Mouse (Mus musculus): ENCODE data around the gene Gtf2h5.
A peak's percentile ranks its signal among the peaks of the same experiment; 100 is the strongest.

Gene Gtf2h5

GRCm38 (mm10) chr17:6079287-6080122 is at the start of gene Gtf2h5, which contains the start of gene Serac1:
Gtf2h5 (plus strand) TSS chr17:6079786.
Serac1 (minus strand) TSS chr17:6079741.
- peak; percentile 97 to 98 for DNase-seq

DNA sequence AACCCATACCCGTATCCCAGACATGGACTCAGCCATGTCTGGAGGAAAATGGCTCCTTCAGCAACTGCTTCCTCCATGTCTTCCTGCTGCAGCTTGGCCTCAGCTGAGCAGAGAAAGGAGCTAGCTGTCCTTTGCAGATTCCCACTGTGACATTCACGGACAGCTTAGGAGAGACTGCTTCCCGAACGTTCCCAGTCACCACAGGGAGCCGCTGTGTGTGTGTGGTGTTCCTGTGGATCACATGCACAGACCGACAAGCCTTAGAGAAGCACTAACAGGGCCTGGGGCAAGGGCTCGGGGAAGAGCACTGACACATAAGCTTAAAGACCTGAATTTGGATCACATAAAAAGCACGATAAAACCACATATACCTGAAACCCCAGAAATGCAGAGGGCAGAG is 43.9 kb upstream of the Gtf2h5 start:
- DNase-seq, result no peak

DNA sequence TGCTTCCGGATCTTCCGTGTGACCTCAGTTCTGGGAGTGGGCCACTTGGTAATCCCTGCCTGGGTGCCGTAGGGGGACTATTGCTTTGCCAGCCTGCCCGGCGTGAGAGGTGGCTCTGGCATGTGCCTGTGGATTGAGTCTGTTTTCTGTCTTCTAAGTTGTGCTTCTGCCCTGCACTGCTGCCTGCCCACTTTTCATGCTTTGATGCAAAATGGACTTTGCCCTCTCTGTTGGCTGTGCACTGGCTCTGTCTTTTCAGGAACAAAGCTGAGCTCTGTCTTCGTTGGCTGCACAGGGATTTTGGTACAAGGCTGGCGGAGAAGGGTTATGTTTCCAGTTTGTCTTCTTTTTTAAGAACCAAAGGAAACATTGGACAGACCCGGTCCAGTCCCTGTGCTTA is 43.1 kb upstream of the Gtf2h5 start:
- DNase-seq, result no peak

DNA sequence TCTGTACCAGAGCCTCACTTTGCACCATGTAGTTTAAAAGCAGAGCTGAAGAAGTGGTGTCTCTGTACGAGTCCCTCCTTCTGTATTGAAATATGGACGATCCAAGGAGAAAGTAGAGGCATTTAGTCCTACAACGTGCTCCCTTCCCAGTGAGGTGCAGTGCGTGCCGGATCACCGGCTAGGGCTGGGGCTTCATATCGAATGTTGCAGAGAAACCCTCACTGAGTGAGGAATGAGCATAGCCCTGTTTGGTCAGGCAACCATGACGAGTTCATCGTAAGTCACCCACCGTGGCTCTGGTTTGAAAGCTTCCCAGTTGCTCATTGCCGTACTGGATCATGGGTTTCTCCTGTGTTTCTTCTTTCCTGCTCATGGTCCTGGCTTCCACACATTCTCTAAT is 42.7 kb upstream of the Gtf2h5 start:
- no peak for DNase-seq

DNA sequence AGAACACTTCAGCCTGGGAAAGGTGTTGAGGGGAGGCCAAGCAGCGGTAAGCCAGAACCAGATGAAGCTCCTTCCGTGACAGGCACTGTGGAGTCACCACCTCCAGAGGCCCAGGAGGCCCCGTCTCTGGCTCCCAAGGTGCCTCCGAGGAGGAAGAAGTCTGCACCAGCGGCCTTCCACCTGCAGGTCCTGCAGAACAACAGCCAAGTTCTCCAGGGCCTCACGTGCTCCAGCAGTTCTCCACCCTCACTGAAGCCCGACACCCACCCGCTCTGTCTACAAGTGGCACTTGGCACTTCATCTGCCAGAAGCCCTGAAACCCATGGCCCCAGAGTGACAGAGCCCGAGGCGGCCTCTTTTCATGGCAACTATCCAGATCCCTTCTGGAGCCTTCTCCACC is 42.1 kb upstream of the Gtf2h5 start:
- no peak for DNase-seq

GRCm38 (mm10) chr17:6052801-6053200 is 26.8 kb upstream of the Gtf2h5 start:
- DNase-seq, result no peak

GRCm38 (mm10) chr17:6054934-6055355 is 24.6 kb upstream of the Gtf2h5 start:
- DNase-seq, result peak in 1 of 2 experiments; percentile 59

GRCm38 (mm10) chr17:6062793-6063192 is 16.8 kb upstream of the Gtf2h5 start:
- DNase-seq, result no peak

DNA sequence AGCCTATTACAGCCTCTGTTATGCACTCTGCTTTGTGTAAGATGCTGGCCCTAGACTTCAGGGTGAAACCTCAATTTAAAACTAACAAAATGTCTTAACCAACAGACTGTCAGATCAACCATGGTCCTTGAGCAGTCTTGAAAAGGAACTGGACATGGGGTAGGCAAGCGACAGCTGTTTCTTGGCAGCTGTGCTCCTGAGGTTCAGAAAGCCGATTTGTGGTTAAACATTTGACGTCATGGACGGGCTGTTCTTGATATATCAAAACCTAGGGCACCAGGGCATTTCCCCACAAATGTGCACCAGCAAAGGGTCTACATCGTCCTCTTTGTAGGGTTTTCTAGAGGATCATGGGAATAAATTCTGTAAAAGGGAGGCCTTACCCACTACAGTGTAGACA is 16.1 kb upstream of the Gtf2h5 start:
- DNase-seq, result no peak

- no peak for DNase-seq
Measured at GRCm38 (mm10) chr17:6066021-6066420, 13.6 kb upstream of the Gtf2h5 start.

- DNase-seq, result no peak
Measured at GRCm38 (mm10) chr17:6067613-6068012, 12.0 kb upstream of the Gtf2h5 start.

- no peak for DNase-seq
Measured at GRCm38 (mm10) chr17:6069866-6070265, 9.7 kb upstream of the Gtf2h5 start.

DNA sequence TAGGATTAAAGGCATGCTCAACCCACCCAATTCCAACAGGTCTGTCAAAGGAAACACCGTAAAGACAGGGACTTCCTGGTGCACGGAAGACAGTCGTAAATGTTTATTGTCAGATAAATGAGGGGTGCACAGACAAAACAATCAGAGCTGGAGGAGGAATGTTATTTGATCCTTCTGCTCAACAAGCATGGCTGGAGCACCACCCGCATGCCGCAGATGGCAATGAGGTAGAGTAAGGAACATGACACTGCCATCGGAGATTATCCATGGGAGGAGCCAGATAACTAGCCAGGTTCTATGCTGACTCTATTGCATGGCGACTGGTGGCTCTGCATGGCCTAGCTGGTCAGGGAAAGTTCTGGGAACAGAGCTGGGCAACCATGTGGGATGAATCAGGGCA is 6.2 kb upstream of the Gtf2h5 start:
- DNase-seq, result no peak

GRCm38 (mm10) chr17:6083323-6083890 is 3.8 kb downstream of the Gtf2h5 start:
- no peak for DNase-seq

DNA sequence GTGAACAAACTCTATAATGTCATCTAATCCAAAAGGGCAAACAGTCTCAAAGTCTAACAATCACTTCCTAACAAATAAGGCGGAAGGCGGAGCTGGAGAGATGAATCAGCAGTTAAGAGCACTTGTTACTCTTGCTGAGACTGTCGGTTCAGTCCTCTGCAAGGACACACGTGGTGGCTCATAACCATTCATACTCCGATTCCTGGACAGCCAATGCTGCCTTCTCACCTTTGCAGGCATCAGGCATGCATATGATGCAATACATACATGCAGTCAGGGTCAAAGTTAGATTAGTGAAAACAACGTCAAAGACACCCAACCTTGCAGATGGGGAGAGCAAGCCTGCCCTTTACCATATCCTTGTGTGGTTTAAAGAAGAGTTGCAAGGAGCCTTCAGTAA is 12.0 kb downstream of the Gtf2h5 start:
- no peak for DNase-seq

DNA sequence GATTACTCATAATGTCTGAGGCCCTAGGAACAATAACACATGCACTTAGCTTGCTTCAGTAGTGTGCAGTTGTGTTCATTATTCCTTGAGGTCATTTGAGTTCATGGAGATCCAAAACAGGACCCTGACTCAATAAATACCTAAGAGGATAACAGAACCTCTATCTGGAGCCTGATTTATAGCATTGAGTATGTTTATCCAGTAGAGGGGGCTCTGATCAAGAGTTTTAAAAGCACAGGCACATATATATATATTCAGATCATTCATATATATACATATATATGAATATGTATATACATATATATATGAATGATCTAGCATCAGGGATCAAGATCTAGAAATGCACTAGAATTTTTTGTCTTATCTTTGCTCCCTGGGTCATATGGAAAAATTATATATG is 16.0 kb downstream of the Gtf2h5 start:
- DNase-seq, result no peak

GRCm38 (mm10) chr17:6097884-6098283 is 18.3 kb downstream of the Gtf2h5 start:
- DNase-seq, result peak; percentile 30 to 62

- no peak for DNase-seq
Measured at GRCm38 (mm10) chr17:6102287-6102686, 22.7 kb downstream of the Gtf2h5 start.

- DNase-seq, result no peak
Measured at GRCm38 (mm10) chr17:6103566-6103965, 24.0 kb downstream of the Gtf2h5 start.

- peak; percentile 77 to 79 for DNase-seq
Measured at GRCm38 (mm10) chr17:6106361-6107014, 26.9 kb downstream of the Gtf2h5 start, which contains the start of gene Tulp4. Tulp4 (plus strand) TSS chr17:6106437.

DNA sequence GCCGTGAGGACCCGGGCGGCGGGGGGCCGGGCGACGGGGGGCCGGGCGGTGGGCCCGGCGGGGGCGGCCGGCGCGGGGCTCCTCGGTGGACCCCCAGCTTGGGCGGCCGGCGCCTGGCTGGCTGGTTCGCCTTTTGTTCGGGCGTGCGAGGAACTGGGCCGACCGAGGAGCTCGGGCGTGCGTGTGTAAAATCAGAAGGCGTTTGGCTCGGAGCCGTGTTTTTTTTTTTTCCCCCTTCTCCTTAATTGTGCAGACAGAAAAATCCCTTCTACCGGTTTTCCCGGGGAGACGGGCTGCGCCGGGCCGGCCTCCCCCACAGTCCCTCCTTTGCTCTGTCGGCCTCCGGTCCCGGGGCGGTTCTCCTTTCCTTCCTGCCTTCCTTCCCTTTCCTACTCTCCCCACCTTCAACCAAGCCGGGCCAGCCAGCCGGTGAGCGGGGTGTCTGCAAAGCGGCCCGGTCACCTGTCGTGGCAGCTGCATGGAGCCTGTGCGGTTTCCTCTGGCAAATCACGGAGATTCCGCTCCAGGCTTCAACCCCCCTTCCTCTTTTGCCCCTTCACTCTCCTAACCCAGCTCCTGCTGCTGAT is 27.5 kb downstream of the Gtf2h5 start:
- peak; percentile 29 to 42 for DNase-seq

GRCm38 (mm10) chr17:6108175-6108574 is 28.6 kb downstream of the Gtf2h5 start:
- DNase-seq, result no peak

- no peak for DNase-seq
Measured at GRCm38 (mm10) chr17:6110956-6111355, 31.4 kb downstream of the Gtf2h5 start.
